Mouse (Mus musculus): ENCODE data around the gene Kif1c.

Kif1c gene

DNA sequence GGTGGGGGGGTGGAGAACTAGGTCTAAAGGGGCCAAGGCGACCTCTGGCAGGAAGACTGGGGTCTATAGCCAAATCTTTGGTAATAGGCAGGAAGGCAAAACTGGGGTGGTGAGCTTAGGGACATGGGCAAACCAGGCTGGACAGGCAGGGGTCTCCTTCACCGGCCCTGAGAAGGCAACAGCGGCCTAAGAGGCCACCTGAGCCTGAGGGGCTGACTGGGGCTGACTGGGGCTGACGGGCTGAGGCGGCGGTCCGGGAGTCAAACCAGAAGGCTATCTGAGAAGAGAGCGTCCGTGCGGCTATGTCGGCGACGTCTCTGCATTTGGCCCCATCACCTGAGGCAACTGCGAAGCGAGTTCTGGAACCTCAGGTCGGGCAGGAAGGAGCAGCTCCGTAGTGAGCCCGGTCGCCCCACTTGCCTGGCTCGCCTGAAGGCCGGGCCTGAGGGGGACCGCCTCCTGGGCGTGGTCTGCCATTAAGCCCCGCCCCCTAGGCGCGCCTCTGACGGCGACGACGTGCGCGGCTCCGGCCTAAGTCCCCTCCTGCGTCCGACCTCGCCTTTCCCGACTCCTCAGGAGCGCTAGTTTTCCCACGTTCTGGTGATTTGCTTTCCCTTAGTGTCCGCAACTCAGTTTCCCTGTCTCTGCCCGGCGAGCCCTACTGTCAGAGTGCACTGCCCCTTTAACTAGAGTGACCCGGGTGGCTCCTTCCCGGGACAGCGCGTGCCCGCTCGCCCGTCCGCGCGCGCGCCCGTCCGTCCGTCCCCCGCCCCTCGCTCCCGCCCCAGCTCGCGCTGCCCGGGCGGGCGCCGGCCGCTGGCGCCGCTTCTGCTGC lies at the start of gene Kif1c, which contains the start of gene Inca1:
Gene Kif1c, plus strand, starts transcription at position 827 of the 835 bp plus-strand sequence.
Gene Inca1, minus strand, starts transcription at position 434 of the 835 bp plus-strand sequence.
- DNase-seq (ENCODE audit: low read depth, low spot score): peak; percentile 91

DNA sequence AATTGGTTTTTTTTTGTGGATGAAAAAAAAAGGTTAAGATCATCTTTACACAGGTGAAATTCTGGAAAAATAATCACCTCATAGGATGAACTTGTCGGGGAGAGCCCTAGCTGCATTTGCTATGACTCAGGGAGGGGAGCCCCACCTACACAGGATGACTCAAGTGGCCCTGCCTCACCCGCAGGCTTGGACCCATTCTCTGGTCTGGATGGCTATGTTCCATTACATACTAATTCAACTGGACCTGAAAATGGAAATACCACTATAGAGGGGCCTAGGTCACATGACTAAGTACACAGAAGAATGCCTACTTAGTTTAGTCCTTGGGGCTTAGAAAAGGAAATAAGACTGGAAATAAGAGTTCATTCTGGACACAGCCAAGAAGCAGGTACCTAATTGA lies 49.0 kb upstream of the Kif1c start:
- no peak for DNase-seq (ENCODE audit: low read depth, low spot score)

DNA sequence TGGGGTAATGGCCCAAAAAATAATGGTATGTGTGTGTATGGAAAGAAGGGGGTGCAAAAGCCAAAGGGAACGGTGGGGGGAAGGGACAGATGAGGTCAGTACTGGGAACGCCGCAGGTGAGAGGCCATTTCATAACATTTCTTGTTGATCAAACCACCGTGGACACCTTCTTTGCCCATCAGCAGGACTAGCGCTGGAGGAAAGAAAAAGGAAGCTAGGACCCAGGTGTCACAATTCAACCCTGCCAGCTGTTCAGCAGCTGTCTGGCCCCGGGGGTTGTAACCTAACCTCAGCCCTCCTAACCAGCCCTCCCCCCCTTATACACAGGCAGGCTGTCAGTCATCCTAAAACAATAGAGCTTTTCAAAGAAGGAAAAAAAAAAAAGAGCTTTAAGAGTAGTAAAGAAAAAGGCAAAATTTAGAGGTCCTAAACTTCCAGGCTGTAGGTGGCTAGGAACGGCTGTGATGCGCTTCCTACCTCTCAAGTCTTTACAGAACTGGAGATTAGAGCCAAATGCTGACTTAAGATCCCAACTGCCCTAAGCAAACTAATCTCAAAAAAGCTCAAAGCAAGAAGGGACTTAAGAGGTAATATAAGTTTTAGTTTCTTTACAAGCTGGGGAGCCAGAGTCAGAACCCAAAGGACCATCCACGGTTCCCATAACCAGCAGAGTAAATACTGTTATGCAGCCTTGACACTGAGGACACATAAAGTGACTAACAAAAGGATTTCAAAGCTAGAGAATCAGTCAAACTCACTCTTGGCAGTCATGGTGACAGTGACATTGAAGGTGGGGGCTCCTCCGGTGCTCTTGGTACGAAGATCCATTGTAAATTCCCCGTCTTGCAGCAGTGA lies 48.1 kb upstream of the Kif1c start:
- peak; percentile 53 for DNase-seq (ENCODE audit: low read depth, low spot score)

DNA sequence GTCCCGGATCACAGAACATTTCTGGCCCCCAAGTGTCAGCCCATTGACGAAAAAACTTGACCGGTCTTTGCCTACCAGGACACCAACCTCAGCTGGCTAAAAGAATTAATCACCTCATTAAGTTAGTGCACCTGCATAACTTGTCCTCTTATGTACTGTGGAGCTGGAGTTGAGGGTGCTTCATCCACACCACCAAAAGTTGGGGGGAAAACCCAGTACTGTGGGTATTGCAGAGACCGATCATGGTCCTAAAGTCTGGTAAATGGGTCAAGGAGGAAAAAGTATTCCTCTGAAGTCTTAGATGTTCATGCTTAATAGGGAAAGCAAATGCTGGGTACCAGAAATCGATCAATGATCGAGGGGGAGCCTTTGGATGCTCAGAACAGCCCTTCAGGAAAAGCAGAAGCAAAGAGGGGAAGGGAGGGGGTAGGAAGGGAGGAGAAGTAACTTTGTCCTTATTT lies 47.4 kb upstream of the Kif1c start:
- DNase-seq (ENCODE audit: low read depth, low spot score): no peak

DNA sequence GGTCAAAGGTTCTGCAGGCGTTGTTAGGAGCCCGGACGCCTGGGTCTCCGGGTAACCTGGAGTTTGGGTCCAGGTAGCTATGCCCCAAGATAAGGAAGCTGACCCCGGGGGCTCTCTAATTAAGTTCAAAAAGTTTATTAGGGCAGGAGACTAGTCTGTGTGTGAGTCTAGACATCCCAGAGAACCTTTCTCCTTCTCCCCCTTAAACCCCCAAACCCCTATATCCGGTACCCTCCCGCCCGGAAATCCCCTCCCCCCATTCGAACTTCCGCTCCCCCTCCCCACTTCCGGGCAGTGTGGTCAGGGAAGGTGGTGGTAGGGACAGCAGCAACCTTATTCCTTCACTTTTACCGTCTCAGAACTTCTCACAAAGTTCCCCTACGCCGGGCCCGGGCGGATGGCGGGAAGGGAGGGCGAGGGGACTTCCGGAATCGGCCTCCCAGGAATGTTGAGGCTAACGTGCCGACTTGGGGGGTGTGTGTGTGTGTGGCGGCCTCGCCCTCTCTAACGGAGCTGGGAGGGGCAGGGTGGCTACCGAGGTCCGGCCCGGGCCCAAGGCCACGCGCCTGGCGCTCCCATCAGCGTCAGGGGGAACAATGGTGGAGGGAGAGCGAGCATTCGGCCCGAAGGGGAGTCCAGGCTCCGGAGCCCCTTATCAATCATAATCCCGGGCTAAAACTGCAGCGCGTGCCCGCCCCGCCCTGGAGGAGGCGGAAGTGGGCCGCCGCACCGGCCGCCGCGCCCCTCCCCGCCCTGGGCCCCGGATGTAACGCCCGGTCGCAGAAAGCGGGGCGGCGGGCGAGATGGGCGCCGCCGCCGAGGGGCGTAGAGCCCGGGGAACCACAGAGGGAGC lies 46.8 kb upstream of the Kif1c start:
- peak; percentile 73 for DNase-seq (ENCODE audit: low read depth, low spot score)

DNA sequence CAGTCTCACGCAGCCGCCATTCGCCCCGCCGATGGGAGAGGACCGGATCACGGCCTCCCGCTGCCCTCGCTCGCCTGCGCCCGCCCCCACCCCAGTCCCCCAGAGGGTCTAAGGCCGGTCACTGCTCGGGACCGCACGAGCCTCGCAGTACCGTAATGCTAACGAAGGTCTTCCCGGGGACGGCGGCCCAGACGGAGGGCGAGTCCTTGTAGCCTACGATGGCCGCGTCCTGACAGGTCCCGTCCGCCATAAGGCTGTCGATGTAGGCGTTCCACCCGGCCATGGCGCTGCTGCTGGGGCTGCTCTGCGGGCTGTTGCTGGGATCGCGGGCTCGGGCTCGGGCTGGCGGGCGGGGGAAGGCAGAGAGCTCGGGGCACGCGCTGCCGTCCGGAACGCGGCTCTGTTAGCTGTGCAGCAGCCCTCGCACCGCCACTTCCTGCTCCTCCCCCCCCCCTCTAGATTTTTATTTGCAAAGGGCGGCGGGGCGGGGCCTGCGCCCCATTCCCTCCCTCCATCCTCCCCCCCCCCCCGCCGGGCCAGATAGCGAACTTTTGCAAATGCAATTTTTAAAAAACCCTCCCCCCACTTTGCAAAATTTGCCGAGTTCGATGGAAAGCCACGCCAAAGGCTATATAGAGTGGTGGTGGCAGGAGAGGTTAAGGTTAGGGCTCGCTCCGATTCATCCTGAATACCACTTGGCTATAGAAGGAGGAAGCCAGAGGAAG lies 46.0 kb upstream of the Kif1c start, which contains the start of gene Pfn1:
Gene Pfn1, minus strand, starts transcription at position 447 of the 725 bp plus-strand sequence.
- peak; percentile 72 for DNase-seq (ENCODE audit: low read depth, low spot score)

DNA sequence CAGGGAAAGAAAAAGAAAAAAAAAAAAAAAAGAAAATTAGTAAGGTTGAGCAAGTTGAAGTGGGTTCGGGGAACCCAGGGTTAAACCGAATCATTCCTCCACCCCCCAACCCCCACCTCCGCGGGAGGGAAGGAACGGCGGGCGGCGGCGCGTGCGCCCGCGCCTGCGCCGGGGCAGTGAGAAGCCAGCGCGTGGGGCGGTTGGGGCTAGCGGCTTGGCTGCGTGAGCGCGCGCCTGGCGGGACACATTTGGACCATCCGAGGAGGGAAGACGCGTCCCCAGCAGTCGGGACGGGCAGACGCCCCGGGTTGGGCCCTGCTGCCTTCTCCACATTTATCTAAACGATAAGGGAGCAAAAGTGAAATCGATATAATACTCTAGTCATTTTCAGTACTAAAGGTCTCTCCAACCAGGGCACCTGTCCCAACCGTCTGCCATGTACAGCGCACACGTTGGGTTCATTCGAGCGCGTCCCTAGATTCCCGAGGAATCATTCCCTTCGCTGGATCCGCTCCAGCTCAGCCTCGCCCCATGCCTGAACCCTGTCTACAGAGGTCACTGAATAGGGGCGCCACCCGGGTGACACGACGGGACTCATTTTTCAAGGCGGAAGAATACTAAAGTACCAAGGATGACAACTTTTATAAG lies 45.3 kb upstream of the Kif1c start:
- DNase-seq (ENCODE audit: low read depth, low spot score): peak; percentile 77

DNA sequence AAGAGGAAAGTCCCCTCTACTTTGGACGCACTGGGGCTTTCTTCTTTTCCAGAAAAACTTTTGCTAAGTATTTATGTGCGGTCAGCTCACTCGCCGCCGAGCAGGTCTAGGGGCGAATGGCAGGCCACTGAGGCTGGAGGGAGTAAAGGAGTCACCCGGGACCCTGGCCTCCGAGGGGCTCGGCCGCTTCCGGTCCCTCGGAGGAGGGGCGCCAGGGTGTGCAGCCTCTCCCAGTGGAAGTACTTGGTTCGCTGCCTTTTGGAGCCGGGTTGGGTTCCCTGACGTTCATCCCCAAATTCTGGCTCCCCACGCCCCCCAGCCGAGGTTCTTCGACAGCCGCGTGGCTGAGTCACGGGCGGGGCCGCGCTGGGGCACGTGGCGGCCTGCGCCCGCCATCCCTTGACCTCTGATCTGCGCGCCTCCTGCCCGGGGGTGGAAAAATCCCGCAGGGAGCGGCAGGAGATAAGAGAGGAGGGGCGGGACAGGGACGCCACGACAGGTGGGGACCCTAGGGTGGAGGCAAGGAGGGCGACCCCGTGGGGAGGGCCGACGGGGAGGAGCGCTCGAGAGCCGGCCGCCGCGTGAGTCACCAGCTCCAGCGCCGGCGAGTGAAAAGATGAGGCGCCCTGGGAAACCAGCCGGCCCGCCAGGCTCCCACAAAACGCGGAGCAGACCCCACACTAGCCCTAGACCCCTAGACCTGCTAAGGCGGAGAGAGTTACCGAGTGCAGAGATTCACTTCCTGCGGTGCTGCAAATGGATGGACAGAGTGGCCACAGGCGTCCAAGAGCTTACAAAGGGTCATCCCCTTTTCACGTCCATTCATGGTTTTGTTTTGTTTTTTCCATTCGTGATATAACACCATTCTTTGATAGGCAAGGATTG lies 44.5 kb upstream of the Kif1c start:
- DNase-seq (ENCODE audit: low read depth, low spot score): peak; percentile 48

DNA sequence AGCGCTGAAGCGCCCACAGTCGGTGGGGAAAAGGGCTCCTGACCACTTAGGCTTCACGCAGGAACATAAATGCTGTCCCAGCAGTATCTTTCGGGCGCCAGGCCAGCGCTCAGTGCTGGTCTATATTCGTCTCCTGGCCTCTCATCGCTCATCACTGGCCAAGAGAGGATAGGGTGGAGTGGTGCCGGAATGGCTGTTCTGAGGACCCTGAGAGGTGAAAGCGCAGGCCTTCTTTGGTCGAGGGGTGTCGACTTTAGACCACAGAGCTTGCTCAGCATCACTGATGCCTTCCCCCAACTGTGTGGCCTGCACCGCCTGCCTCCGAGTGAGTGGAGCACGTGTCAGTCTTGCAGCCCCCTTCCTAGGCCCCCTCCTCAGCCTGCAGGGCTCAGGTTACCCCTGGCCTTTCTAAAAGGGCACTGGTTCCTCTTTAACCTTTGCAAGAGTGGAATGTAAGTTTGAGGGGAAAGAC lies 43.9 kb upstream of the Kif1c start:
- DNase-seq (ENCODE audit: low read depth, low spot score): peak; percentile 72

DNA sequence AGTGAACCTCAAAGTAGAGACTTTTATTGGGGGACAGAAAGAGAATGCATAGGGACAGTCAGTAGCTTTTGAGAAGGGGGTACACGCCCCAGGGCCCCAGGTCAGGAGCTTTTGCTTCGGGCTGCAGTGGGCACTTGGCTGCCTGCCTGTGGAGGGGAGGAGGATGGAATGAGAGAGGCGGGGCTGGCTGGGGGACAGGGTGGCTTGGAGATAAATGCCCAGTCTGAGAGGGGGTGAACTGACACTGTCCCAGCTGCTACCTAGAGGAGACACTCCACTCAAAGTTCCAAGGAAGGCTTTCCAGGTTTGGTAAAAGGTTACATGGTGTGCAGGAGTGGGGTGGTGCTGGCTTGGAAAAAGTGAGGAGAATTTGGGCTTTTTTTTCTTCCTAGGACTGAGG lies 43.4 kb upstream of the Kif1c start, which contains the start of gene Eno3:
Gene Eno3, plus strand, starts transcription at position 239 of the 400 bp plus-strand sequence.
- no peak for DNase-seq (ENCODE audit: low read depth, low spot score)

DNA sequence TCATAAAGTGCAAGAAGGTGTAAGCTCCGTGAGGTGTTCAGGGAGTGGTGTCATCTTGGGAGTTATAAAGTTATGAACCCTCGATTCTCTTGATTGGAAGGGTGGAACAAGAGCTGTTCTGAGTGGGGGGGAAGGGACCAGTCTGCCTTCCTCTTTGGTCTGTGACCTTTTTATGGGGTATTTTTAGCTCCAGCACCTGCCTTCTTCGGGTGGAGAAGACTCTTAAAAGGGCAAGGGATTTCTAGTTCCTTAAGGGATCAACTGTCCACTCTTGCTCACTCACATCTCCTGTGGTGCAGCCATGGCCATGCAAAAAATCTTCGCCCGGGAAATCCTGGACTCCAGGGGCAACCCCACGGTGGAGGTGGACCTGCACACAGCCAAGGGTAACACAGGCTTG lies 42.8 kb upstream of the Kif1c start:
- DNase-seq (ENCODE audit: low read depth, low spot score): no peak

DNA sequence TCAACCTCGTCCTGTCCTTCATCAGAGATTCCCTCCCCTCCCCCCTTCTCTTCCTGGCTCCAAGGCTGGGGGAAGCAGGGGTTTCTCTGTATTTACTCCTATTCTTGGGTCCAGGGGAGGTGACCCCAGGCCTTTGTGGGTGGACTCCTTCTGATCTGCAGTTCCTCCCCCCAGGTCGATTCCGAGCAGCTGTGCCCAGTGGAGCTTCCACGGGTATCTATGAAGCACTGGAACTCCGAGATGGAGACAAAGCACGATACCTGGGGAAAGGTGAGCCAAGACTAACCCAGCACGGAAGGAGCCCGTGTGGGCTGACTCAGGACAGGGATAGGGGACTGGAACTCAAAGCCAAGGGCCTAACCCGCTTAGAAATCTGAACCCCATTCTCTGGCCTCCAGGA lies 42.4 kb upstream of the Kif1c start:
- DNase-seq (ENCODE audit: low read depth, low spot score): no peak

DNA sequence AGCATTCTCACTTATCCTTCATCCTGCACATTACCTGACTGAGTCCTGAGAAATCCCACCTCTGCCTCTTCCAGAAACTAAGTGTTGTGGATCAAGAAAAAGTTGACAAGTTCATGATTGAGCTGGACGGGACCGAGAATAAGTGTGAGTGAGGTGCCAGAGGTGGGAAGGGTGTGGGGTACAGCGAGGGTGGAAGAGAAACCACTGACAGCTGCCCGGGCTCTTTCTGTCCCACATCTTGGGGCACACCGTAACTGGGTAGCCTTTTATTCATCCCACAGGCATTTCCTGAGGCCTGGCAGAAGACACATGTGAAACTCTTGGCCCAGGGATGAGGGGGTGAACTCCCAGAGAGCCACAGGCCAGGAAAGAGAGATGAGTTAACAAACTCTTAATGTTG lies 41.8 kb upstream of the Kif1c start:
- no peak for DNase-seq (ENCODE audit: low read depth, low spot score)

DNA sequence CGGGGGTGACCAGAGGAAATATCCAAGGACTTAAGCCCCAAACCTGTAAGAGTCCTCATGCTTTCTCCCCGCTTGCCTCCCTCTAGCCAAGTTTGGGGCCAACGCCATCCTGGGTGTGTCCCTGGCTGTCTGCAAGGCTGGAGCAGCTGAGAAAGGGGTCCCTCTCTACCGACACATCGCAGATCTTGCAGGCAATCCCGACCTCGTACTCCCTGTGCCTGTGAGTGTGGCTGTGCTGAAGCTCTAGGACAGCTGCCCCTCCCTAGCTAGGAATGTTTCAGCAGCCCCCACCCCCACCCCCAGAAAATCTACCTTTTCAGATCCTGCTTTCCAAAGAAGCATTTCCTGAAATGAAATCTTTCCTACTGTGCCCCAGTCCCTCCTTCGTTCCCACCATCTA lies 41.4 kb upstream of the Kif1c start:
- DNase-seq (ENCODE audit: low read depth, low spot score): no peak

DNA sequence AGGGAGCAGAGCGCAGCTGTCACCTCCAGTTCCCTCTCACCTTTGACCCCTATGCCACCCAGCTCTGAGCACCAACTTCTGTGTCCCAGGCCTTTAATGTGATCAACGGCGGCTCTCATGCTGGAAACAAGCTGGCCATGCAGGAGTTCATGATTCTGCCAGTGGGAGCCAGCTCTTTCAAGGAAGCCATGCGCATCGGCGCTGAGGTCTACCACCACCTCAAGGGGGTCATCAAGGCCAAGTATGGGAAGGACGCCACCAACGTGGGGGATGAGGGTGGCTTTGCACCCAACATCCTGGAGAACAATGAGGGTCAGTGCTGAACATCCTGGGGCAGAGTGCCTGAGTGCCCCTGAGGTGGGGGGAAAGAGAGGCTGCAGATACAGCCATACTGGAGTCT lies 39.8 kb upstream of the Kif1c start:
- no peak for DNase-seq (ENCODE audit: low read depth, low spot score)

DNA sequence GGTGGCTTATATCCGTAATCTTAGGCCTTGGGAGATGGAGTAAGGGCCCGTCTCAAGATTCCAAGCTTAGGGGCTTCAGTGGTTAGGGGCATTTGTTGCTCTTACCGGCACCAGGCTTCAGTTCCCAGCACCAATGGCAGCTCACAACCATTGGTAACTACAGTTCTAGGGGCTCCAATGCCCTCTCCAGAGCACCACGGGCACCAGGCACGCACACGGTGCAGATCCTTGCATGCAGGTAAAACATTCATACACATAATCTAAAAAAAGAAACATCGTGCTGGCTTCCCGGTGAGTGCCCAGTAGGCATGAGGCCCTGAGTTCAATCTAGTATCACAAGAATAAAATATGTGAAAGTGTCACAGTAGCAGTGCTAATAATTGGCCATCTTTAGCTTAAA lies 37.2 kb upstream of the Kif1c start:
- DNase-seq (ENCODE audit: low read depth, low spot score): no peak

DNA sequence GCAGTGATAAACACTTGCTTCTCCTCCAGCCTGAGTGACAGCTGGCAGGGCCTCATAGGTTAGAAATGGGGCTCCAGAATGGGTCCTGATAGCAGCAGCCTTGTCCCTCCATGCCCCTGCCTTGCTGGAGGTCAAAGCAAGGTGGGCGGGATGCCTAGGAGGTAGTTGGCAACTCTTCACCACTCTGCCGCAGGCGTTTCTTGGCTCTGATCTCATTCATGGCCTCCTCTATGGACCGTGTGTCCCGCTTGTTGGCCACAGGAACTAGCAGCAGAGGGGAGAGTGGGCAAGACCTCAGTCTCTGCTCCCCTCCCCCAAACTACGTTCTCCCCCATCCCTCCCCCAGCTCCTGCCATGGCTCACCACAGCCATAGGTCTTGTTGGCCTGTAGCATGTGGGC lies 36.4 kb upstream of the Kif1c start:
- DNase-seq (ENCODE audit: low read depth, low spot score): no peak

DNA sequence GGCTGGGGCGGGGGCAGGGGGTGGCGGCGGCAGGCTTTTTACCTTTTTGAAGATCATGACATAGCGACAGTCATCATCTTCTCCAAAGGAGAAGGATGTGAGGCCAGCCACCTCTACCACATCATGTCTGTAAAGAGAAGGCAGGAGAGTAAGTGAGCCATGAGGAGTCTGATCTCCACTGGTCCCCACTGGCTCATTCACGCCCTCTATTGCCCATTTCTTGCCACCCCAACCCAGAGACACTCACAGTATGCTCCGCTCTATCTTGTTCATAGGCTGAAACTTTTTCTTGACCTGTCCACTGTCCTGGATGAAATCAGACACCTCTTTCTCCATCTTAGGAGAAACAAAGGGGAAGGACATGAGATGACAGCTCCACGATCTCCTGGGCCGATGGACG lies 35.6 kb upstream of the Kif1c start:
- no peak for DNase-seq (ENCODE audit: low read depth, low spot score)

DNA sequence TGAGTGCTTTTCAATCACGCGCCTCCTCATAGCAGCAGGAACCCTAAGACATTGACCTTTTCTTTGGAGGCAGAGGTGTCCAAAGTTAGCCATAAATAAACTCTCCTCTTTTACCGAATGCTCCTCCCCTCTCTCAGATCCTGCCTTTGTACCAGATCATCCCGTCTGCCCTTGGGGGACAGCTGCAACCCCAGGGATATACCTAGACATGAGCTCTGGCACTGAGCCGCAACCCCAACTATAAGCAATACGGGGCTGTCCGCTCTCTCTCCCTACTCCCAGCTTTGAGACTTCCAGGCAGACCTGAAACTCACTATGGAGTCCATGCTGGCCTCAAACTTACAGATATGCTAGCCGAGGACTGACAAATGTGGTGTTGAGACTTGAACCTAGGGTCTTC lies 33.7 kb upstream of the Kif1c start:
- DNase-seq (ENCODE audit: low read depth, low spot score): no peak

All from forelimb bud, embryonic 11.5 days (tissue).